ENCODE assay signal across 9 mouse cellular contexts in the genomic region with DNA sequence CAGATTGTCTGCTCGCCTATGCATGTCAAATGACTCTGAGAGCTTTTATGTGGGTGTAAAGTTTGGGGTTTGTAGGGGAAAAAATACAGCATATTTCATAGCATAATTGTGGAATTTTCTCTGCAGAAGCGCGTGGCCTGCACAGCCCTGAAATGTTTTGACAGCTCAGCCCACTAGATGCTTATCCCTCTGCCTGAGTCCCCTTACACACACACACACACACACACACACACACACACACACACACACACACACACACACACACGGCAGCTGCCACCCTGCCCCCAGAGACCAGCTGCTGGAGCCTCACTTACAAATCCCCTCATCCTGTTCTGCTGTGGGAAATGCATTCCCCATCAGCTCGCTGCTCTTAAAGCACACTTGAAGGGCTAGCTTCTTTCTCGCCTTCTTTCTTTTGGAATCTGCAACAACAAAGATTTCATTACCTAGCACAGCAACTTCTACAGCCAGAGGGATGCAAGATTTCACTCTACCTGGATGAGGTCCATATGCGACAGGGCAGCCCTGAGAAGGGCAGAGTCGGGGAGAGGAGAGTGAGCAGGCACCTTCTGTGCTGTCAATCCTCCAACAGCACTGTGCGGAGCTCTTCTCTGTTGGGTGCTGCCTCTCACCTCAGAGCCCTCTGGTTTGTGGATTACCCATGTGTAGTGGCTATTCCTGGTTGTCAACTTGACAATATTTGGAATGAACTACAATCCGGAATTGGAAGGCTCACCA.
A peak's percentile ranks its signal among the peaks of the same experiment; 100 is the strongest.
DNase-seq lines count a peak whose midpoint lies in the region; ATAC-seq lines count a peak whose summit lies in the region.
"Had no signal": no experiment of that assay in that cellular context is flagged by ENCODE, and none has a peak within 500 bp of the region (broad histone marks: within the 10 kb centered on the region; RNA-seq: fewer than 3 reads in every experiment).

No protein-coding gene starts in this region.

- no peaks in the 10 kb centered on the region for H3K27me3 ChIP-seq in embryonic facial prominence, embryonic 14.5 days (replicated peaks; ENCODE audit: control insufficient read depth, insufficient read depth, low read length)

- WGBS in embryonic facial prominence, embryonic 14.5 days = 39% methylated on average over 8 of the region's 10 CpGs

- H3K9me3 ChIP-seq in embryonic facial prominence, embryonic 14.5 days (ENCODE audit: control insufficient read depth, low read length) = no peaks in the 10 kb centered on the region
- H3K9me3 ChIP-seq: heart, embryonic 10.5 days had no signal

- peaks cover 8% of the 10 kb centered on the region; the same call in 1 of the 2 replicates for H3K4me1 ChIP-seq in embryonic facial prominence, embryonic 14.5 days (ENCODE audit: control insufficient read depth, insufficient read depth, low read length)

- no peak overlapping the region for H3K4me3 ChIP-seq in embryonic facial prominence, embryonic 14.5 days (ENCODE audit: low read depth, low read length)
- H3K4me3 ChIP-seq: heart, embryonic 10.5 days had no signal

- no peak overlapping the region for H3K4me2 ChIP-seq in embryonic facial prominence, embryonic 14.5 days (ENCODE audit: low read depth, low read length)

- DNase-seq in embryonic facial prominence, embryonic 14.5 days (ENCODE audit: low spot score) = peak; percentile 56
- DNase-seq in frontal cortex, adult 2 months (ENCODE audit: extremely low spot score in 1 of 2, low spot score in 1 of 2) = peak; percentile 53 to 63
- DNase-seq in left cerebral cortex, adult 18-20 months (ENCODE audit: low spot score in 2 of 2) = peak; percentile 31 to 44
- peak; percentile 70 for DNase-seq in retina, postnatal 1 day
- no peak for DNase-seq in adrenal gland, postnatal 14 days
- DNase-seq in ovary, postnatal 36 days (ENCODE audit: low spot score) = no peak
- DNase-seq: cerebellum, postnatal 25 days had no signal

- 0 out of 2 replicates have a peak overlapping the region, but pooled peaks have one; percentile 15 for H3K27ac ChIP-seq in embryonic facial prominence, embryonic 14.5 days (replicated peaks; ENCODE audit: low read depth, low read length)
- H3K27ac ChIP-seq: heart, embryonic 10.5 days had no signal

- no peaks in the 10 kb centered on the region for H3K36me3 ChIP-seq in embryonic facial prominence, embryonic 14.5 days (ENCODE audit: control insufficient read depth, insufficient read depth, low read length)
- H3K36me3 ChIP-seq: heart, embryonic 10.5 days had no signal

- ATAC-seq in embryonic facial prominence, embryonic 14.5 days (ENCODE audit: low read depth) = peak; percentile 72
- no peak for ATAC-seq in granulocyte monocyte progenitor cell, adult 5-6 weeks (replicated peaks; ENCODE audit: poor library complexity, severe bottlenecking)

- no peak overlapping the region for H3K9ac ChIP-seq in embryonic facial prominence, embryonic 14.5 days (ENCODE audit: low read depth, low read length)

Comparison
In these comparisons a context has a peak if more than half of its experiments do, and no peak if none do; other contexts are left out.
1. DNase-seq: peak in embryonic facial prominence, embryonic 14.5 days (single experiment), frontal cortex, adult 2 months (2 of 2), left cerebral cortex, adult 18-20 months (2 of 2) and retina, postnatal 1 day (single experiment); none in adrenal gland, postnatal 14 days (single experiment) and ovary, postnatal 36 days (single experiment).